Mouse (Mus musculus) spleen, adult 2 months (tissue): ENCODE results near the gene Ccng2.

Experiments used
- CTCF ChIP-seq: fragments of 200-500 bp; IDR thresholded peaks from 2 replicates; pipeline ENCODE4 v1.5.1; 2011; ENCODE audit warnings: mild to moderate bottlenecking, inconsistent platforms; ENCODE audit not compliant: insufficient read depth, insufficient read length, insufficient replicate concordance; ENCODE audit errors: extremely low read depth
- POLR2A ChIP-seq: fragments of 200-500 bp; IDR thresholded peaks from 2 replicates; pipeline ENCODE4 v1.6.1; 2011; ENCODE audit warnings: low read depth, low read length, inconsistent platforms

- TF ChIP-seq CTCF (no peak), POLR2A (no peak)
Measured at GRCm38 (mm10) chr5:93323320-93324001, 56.4 kb downstream of the Ccng2 start.
